Mouse (Mus musculus) kidney, postnatal 14 days (tissue): Measurements from ENCODE around the gene Vmn2r49.
"Not testable (repeated sequence)": the region's sequence is repeated elsewhere in the genome, so short reads cannot be mapped to it uniquely, and the experiment has no call there.

ENCODE experiments used
- DNase-seq: peaks from one replicate; pipeline ENCODE4 v3.0.0; 2022; ENCODE audit warnings: mixed read lengths

The Vmn2r49 gene

DNA sequence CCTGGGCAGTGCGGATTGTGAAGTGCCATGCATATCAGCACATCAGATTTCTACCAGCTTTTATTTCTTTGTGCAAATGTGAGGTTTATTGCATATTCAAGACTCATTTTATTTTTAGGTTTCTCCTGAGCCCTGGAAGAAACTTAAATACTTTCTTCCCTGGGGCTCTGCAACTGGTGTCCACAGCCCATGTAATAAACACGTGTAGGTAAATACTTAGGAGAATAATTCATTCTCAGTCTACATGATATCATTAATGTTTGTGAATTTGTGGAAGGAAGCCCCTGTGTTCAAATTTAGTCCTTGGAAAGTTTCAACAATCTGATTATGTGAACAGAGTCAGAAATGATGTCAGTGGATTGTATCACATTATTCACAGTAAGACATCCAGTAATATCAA is at the start of gene Vmn2r49:
Gene Vmn2r49 (minus strand): TSS at position 101 of the 400 bp plus-strand sequence.
- DNase-seq, result not testable (repeated sequence)

DNA sequence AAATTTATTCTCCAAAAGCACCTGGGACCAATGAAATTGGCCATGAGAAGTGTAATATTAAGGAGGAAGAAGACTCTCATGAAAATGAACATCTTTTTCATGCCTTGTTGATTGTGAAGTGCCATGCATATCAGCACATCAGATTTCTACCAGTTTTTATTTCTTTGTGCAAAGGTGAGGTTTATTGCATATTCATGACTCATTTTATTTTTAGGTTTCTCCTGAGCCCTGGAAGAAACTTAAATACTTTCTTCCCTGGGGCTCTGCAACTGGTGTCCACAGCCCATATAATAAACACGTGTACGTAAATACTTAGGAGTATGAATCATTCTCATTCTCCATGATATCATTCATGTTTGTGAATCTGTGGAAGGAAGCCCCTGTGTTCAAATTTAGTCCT is 38.6 kb downstream of the Vmn2r49 start, which contains the start of gene Vmn2r48:
Gene Vmn2r48 (minus strand): TSS at position 101 of the 400 bp plus-strand sequence.
- not testable (repeated sequence) for DNase-seq
